Mouse (Mus musculus) embryonic fibroblast, embryonic 13.5 days (primary cell): ENCODE data around the gene Sdsl. TPM values are rescaled to one million over a fixed set of nuclear protein-coding genes. Genes with fewer than 3 reads are reported as not detected.

Source experiments
- H3K27ac ChIP-seq: 2 replicates; pipeline ENCODE4 v1.5.1; 2012; ENCODE audit warnings: low read length, control low read depth, inconsistent platforms; ENCODE audit not compliant: insufficient read depth
- H3K4me1 ChIP-seq: 2 replicates; pipeline ENCODE4 v1.6.1; 2011; ENCODE audit warnings: low read length; ENCODE audit not compliant: control insufficient read depth, insufficient read depth
- H3K4me3 ChIP-seq: 2 replicates; pipeline ENCODE4 v1.5.1; 2011; ENCODE audit warnings: mild to moderate bottlenecking, control low read depth, low read length; ENCODE audit not compliant: insufficient read depth
- CTCF ChIP-seq: IDR thresholded peaks from 2 replicates; pipeline ENCODE4 v1.5.1; 2011; ENCODE audit warnings: mild to moderate bottlenecking, control low read depth, low read length, moderate library complexity, borderline replicate concordance; ENCODE audit not compliant: insufficient read depth
- POLR2A ChIP-seq: IDR thresholded peaks from 2 replicates; pipeline ENCODE4 v1.6.1; 2011; ENCODE audit warnings: low read depth, mild to moderate bottlenecking, control low read depth, low read length, moderate library complexity
- polyA plus RNA-seq: library from polyadenylated mRNA; stranded (reverse); fragments of >200 nt; gene quantifications from 2 replicates; pipeline ENCODE4 v1.2.4, GENCODE M21; 2011; ENCODE audit warnings: low read depth; ENCODE audit not compliant: missing spikeins, insufficient read length

The Sdsl gene
- polyA plus RNA-seq, 1 experiment: 1.8 TPM

- H3K4me3 ChIP-seq: no peak overlapping the region
- TF ChIP-seq POLR2A (no peak), CTCF (no peak)
- no peak overlapping the region for H3K27ac ChIP-seq
- no peaks in the 10 kb centered on the region for H3K4me1 ChIP-seq
These were observed 3.3 kb upstream of the Sdsl start for GRCm38 (mm10) chr5:120475861-120476260.

- Histone ChIP-seq H3K4me3 (no peak overlapping the region), H3K4me1 (no peaks in the 10 kb centered on the region), H3K27ac (no peak overlapping the region)
- TF ChIP-seq CTCF (no peak), POLR2A (no peak)
These were observed 751 bp upstream of the Sdsl start for GRCm38 (mm10) chr5:120473361-120473760.

GRCm38 (mm10) chr5:120471538-120471937 is 1.1 kb downstream of the Sdsl start:
- TF ChIP-seq CTCF (no peak), POLR2A (no peak)
- Histone ChIP-seq H3K4me3 (no peak overlapping the region), H3K4me1 (no peaks in the 10 kb centered on the region), H3K27ac (no peak overlapping the region)

GRCm38 (mm10) chr5:120468830-120469229 is 3.8 kb downstream of the Sdsl start:
- no peak overlapping the region for H3K27ac ChIP-seq
- H3K4me3 ChIP-seq: no peak overlapping the region
- H3K4me1 ChIP-seq: no peaks in the 10 kb centered on the region
- TF ChIP-seq POLR2A: no peak

GRCm38 (mm10) chr5:120468336-120468735 is 4.3 kb downstream of the Sdsl start:
- H3K4me3 ChIP-seq: no peak overlapping the region
- H3K27ac ChIP-seq: no peak overlapping the region
- TF ChIP-seq POLR2A: no peak
- TF ChIP-seq CTCF: no peak
- no peaks in the 10 kb centered on the region for H3K4me1 ChIP-seq

- Histone ChIP-seq H3K4me1 (no peaks in the 10 kb centered on the region), H3K27ac (no peak overlapping the region), H3K4me3 (no peak overlapping the region)
- no peak for TF ChIP-seq POLR2A
- no peak for TF ChIP-seq CTCF
These were observed 5.6 kb downstream of the Sdsl start for GRCm38 (mm10) chr5:120467026-120467425.

GRCm38 (mm10) chr5:120465860-120466259 is 6.8 kb downstream of the Sdsl start:
- H3K4me1 ChIP-seq: no peaks in the 10 kb centered on the region
- H3K4me3 ChIP-seq: no peak overlapping the region
- no peak for TF ChIP-seq POLR2A
- no peak for TF ChIP-seq CTCF
- H3K27ac ChIP-seq: no peak overlapping the region

- Histone ChIP-seq H3K27ac (no peak overlapping the region), H3K4me1 (no peaks in the 10 kb centered on the region)
- no peak for TF ChIP-seq POLR2A
- no peak for TF ChIP-seq CTCF
These were observed 7.5 kb downstream of the Sdsl start for GRCm38 (mm10) chr5:120465062-120465461.

GRCm38 (mm10) chr5:120464321-120464720 is 8.3 kb downstream of the Sdsl start:
- TF ChIP-seq POLR2A: no peak
- no peak for TF ChIP-seq CTCF
- Histone ChIP-seq H3K4me1 (no peaks in the 10 kb centered on the region), H3K4me3 (no peak overlapping the region), H3K27ac (no peak overlapping the region)

More at GRCm38 (mm10) chr5:120465062-120465461, 7.5 kb downstream of the Sdsl start:
- no peak overlapping the region for H3K4me3 ChIP-seq

- Histone ChIP-seq H3K27ac (no peak overlapping the region), H3K4me1 (no peaks in the 10 kb centered on the region), H3K4me3 (no peak overlapping the region)
- TF ChIP-seq CTCF (no peak), POLR2A (no peak)
These were observed 10.7 kb downstream of the Sdsl start for GRCm38 (mm10) chr5:120461902-120462301.

- no peaks in the 10 kb centered on the region for H3K4me1 ChIP-seq
- TF ChIP-seq CTCF (no peak), POLR2A (no peak)
- H3K4me3 ChIP-seq: no peak overlapping the region
- H3K27ac ChIP-seq: no peak overlapping the region
These were observed 13.5 kb downstream of the Sdsl start for GRCm38 (mm10) chr5:120459133-120459532.
